Mouse (Mus musculus) embryonic fibroblast, embryonic 13.5 days (primary cell): ENCODE measurements around the gene Tanc1. TPM values are rescaled to one million over a fixed set of nuclear protein-coding genes. Genes with fewer than 3 reads are reported as not detected.

Source experiments
- H3K27ac ChIP-seq: 2 replicates; pipeline ENCODE4 v1.5.1; 2012; ENCODE audit warnings: low read length, control low read depth, inconsistent platforms; ENCODE audit not compliant: insufficient read depth
- H3K4me1 ChIP-seq: 2 replicates; pipeline ENCODE4 v1.6.1; 2011; ENCODE audit warnings: low read length; ENCODE audit not compliant: control insufficient read depth, insufficient read depth
- H3K4me3 ChIP-seq: 2 replicates; pipeline ENCODE4 v1.5.1; 2011; ENCODE audit warnings: mild to moderate bottlenecking, control low read depth, low read length; ENCODE audit not compliant: insufficient read depth
- CTCF ChIP-seq: IDR thresholded peaks from 2 replicates; pipeline ENCODE4 v1.5.1; 2011; ENCODE audit warnings: mild to moderate bottlenecking, control low read depth, low read length, moderate library complexity, borderline replicate concordance; ENCODE audit not compliant: insufficient read depth
- POLR2A ChIP-seq: IDR thresholded peaks from 2 replicates; pipeline ENCODE4 v1.6.1; 2011; ENCODE audit warnings: low read depth, mild to moderate bottlenecking, control low read depth, low read length, moderate library complexity
- polyA plus RNA-seq: library from polyadenylated mRNA; stranded (reverse); fragments of >200 nt; gene quantifications from 2 replicates; pipeline ENCODE4 v1.2.4, GENCODE M21; 2011; ENCODE audit warnings: low read depth; ENCODE audit not compliant: missing spikeins, insufficient read length

The Tanc1 gene
- polyA plus RNA-seq, 1 experiment: 66.1 TPM

- no peak overlapping the region for H3K27ac ChIP-seq
- TF ChIP-seq CTCF (no peak), POLR2A (no peak)
- H3K4me3 ChIP-seq: no peak overlapping the region
- no peaks in the 10 kb centered on the region for H3K4me1 ChIP-seq
Observed at GRCm38 (mm10) chr2:59779355-59779754, 167.5 kb downstream of the Tanc1 start.

GRCm38 (mm10) chr2:59780240-59780639 is 168.4 kb downstream of the Tanc1 start:
- H3K4me1 ChIP-seq: no peaks in the 10 kb centered on the region
- H3K27ac ChIP-seq: no peak overlapping the region
- no peak for TF ChIP-seq CTCF
- TF ChIP-seq POLR2A: no peak
- H3K4me3 ChIP-seq: no peak overlapping the region

- no peak overlapping the region for H3K27ac ChIP-seq
- H3K4me3 ChIP-seq: no peak overlapping the region
- H3K4me1 ChIP-seq: no peaks in the 10 kb centered on the region
- no peak for TF ChIP-seq POLR2A
- TF ChIP-seq CTCF: no peak
Observed at GRCm38 (mm10) chr2:59783055-59783831, 171.4 kb downstream of the Tanc1 start.

GRCm38 (mm10) chr2:59783832-59784627 is 172.2 kb downstream of the Tanc1 start:
- H3K4me3 ChIP-seq: no peak overlapping the region

GRCm38 (mm10) chr2:59784628-59784883 is 172.7 kb downstream of the Tanc1 start:
- TF ChIP-seq CTCF (no peak), POLR2A (no peak)
- no peaks in the 10 kb centered on the region for H3K4me1 ChIP-seq
- no peak overlapping the region for H3K4me3 ChIP-seq
- H3K27ac ChIP-seq: no peak overlapping the region

More at GRCm38 (mm10) chr2:59783832-59784627, 172.2 kb downstream of the Tanc1 start:
- TF ChIP-seq CTCF (no peak), POLR2A (no peak)
- Histone ChIP-seq H3K27ac (no peak overlapping the region), H3K4me1 (no peaks in the 10 kb centered on the region)

- Histone ChIP-seq H3K4me1 (no peaks in the 10 kb centered on the region), H3K4me3 (no peak overlapping the region), H3K27ac (no peak overlapping the region)
- TF ChIP-seq CTCF: no peak
Observed at GRCm38 (mm10) chr2:59785597-59785996, 173.8 kb downstream of the Tanc1 start.

- Histone ChIP-seq H3K4me1 (no peaks in the 10 kb centered on the region), H3K27ac (no peak overlapping the region), H3K4me3 (no peak overlapping the region)
- TF ChIP-seq CTCF (no peak), POLR2A (no peak)
Observed at GRCm38 (mm10) chr2:59788704-59789500, 177.1 kb downstream of the Tanc1 start.

- TF ChIP-seq POLR2A (no peak), CTCF (no peak)
Observed at GRCm38 (mm10) chr2:59791596-59791995, 179.8 kb downstream of the Tanc1 start.

GRCm38 (mm10) chr2:59793337-59793736 is 181.5 kb downstream of the Tanc1 start:
- TF ChIP-seq POLR2A: no peak
- no peak for TF ChIP-seq CTCF
- no peak overlapping the region for H3K27ac ChIP-seq
- no peak overlapping the region for H3K4me3 ChIP-seq
- H3K4me1 ChIP-seq: no peaks in the 10 kb centered on the region

More at GRCm38 (mm10) chr2:59791596-59791995, 179.8 kb downstream of the Tanc1 start:
- no peak overlapping the region for H3K27ac ChIP-seq
- no peak overlapping the region for H3K4me3 ChIP-seq
- H3K4me1 ChIP-seq: no peaks in the 10 kb centered on the region

- Histone ChIP-seq H3K27ac (no peak overlapping the region), H3K4me3 (no peak overlapping the region)
Observed at GRCm38 (mm10) chr2:59794838-59795237, 183.0 kb downstream of the Tanc1 start.

More at GRCm38 (mm10) chr2:59794838-59795237, 183.0 kb downstream of the Tanc1 start:
- no peaks in the 10 kb centered on the region for H3K4me1 ChIP-seq
- TF ChIP-seq CTCF: no peak
- TF ChIP-seq POLR2A: no peak
